Mouse (Mus musculus) lung, postnatal 0 days (tissue): Measurements from ENCODE around the gene Prkag2. TPM values are rescaled to one million over a fixed set of nuclear protein-coding genes. Genes with fewer than 3 reads are reported as not detected.
A peak's percentile ranks its signal among the peaks of the same experiment; 100 is the strongest.

Experiments used
- ATAC-seq: fragments of 200-750 bp; cut with Nextera tagmentation; 2 replicates; pipeline ENCODE4 v1.8.0; 2017; ENCODE audit warnings: moderate library complexity
- DNase-seq: peaks from one replicate; pipeline ENCODE4 v3.0.0-alpha.2; 2016; ENCODE audit warnings: low spot score
- H3K27ac ChIP-seq: fragments of 300-500 bp; sonication (generic); 2 replicates; pipeline ENCODE4 v1.5.1; 2014; ENCODE audit warnings: antibody characterized with exemption, mild to moderate bottlenecking, low read length, mixed read lengths
- H3K27me3 ChIP-seq: fragments of 300-500 bp; sonication (generic); replicated peaks from 2 replicates; pipeline ENCODE4 v1.6.1; 2014; ENCODE audit warnings: low read length, mixed read lengths; ENCODE audit not compliant: insufficient read depth
- H3K36me3 ChIP-seq: fragments of 300-500 bp; sonication (generic); 2 replicates; pipeline ENCODE4 v1.6.1; 2014; ENCODE audit warnings: low read length, mixed read lengths; ENCODE audit not compliant: insufficient read depth
- H3K4me1 ChIP-seq: fragments of 300-500 bp; sonication (generic); 2 replicates; pipeline ENCODE4 v1.6.1; 2014; ENCODE audit warnings: antibody characterized with exemption, low read depth, low read length, mixed read lengths; ENCODE audit not compliant: insufficient read depth
- H3K4me2 ChIP-seq: fragments of 300-500 bp; sonication (generic); replicated peaks from 2 replicates; pipeline ENCODE4 v1.6.1; 2014; ENCODE audit warnings: low read depth, mild to moderate bottlenecking, low read length, moderate library complexity, mixed read lengths
- H3K4me3 ChIP-seq: fragments of 300-500 bp; sonication (generic); 2 replicates; pipeline ENCODE4 v1.5.1; 2014; ENCODE audit warnings: low read depth, low read length
- H3K9ac ChIP-seq: fragments of 300-500 bp; sonication (generic); replicated peaks from 2 replicates; pipeline ENCODE4 v1.6.1; 2014; ENCODE audit warnings: low read depth, mild to moderate bottlenecking
- H3K9me3 ChIP-seq: fragments of 300-500 bp; sonication (generic); 2 replicates; pipeline ENCODE4 v1.6.1; 2016; ENCODE audit warnings: low read length, mixed read lengths
- CTCF ChIP-seq: IDR thresholded peaks from 2 replicates; pipeline ENCODE4 v1.5.1; 2016; ENCODE audit warnings: antibody characterized with exemption, mild to moderate bottlenecking
- EP300 ChIP-seq: IDR thresholded peaks from 2 replicates; pipeline ENCODE4 v1.6.1; 2016; ENCODE audit warnings: antibody characterized with exemption, mild to moderate bottlenecking, control low read depth
- whole genome bisulfite sequencing: fragments of 180-500 bp; shearing (Covaris S2); extraction: QIAGEN DNeasy Blood & Tissue Kit; methylation state at CpG from one replicate; pipeline ENCODE4 v1.1.7; 2014; 5-methylcytosine and 5-hydroxymethylcytosine counted together
- polyA plus RNA-seq: library from polyadenylated mRNA; unstranded; fragments of >200 nt; fragmentation: Nextera tagmentation; extraction: Ambion mirVana; gene quantifications from 2 replicates; pipeline ENCODE4 v1.2.1, GENCODE M21; 2015

Prkag2 gene
- polyA plus RNA-seq, 1 experiment from 2014 or later = 16.2 TPM

GRCm38 (mm10) chr5:24894814-24895213, 205.6 kb downstream of the Prkag2 start:
- Histone ChIP-seq H3K9me3 (no peaks in the 10 kb centered on the region), H3K9ac (no peak overlapping the region), H3K27me3 (no peaks in the 10 kb centered on the region), H3K36me3 (no peaks in the 10 kb centered on the region), H3K27ac (no peak overlapping the region), H3K4me2 (no peak overlapping the region), H3K4me1 (no peaks in the 10 kb centered on the region), H3K4me3 (no peak overlapping the region)
- DNase-seq (peak; percentile 19), ATAC-seq (no peak)
- no peak for TF ChIP-seq CTCF
- no peak for TF ChIP-seq EP300
- WGBS = 67% methylated on average over 1 of the region's 1 CpGs

- ATAC-seq (no peak), DNase-seq (no peak)
- Histone ChIP-seq H3K4me2 (no peak overlapping the region), H3K36me3 (no peaks in the 10 kb centered on the region), H3K27me3 (no peaks in the 10 kb centered on the region), H3K4me1 (no peaks in the 10 kb centered on the region), H3K27ac (no peak overlapping the region), H3K9me3 (no peaks in the 10 kb centered on the region), H3K4me3 (no peak overlapping the region), H3K9ac (no peak overlapping the region)
- TF ChIP-seq CTCF = no peak
- TF ChIP-seq EP300 = no peak
- WGBS = 80% methylated on average over 11 of the region's 11 CpGs
Measured at GRCm38 (mm10) chr5:24892461-24892860, 208.0 kb downstream of the Prkag2 start.

GRCm38 (mm10) chr5:24889860-24890259, 210.6 kb downstream of the Prkag2 start:
- Histone ChIP-seq H3K36me3 (no peaks in the 10 kb centered on the region), H3K27ac (no peak overlapping the region), H3K9ac (no peak overlapping the region), H3K4me2 (no peak overlapping the region), H3K9me3 (no peaks in the 10 kb centered on the region), H3K4me3 (no peak overlapping the region), H3K4me1 (no peaks in the 10 kb centered on the region), H3K27me3 (no peaks in the 10 kb centered on the region)
- no peak for TF ChIP-seq CTCF
- no peak for TF ChIP-seq EP300
- ATAC-seq (0 out of 2 replicates have a peak, but pooled peaks have one; percentile 43), DNase-seq (no peak)
- WGBS = 47% methylated on average over 9 of the region's 9 CpGs

- Histone ChIP-seq H3K4me3 (no peak overlapping the region), H3K27ac (no peak overlapping the region), H3K4me1 (no peaks in the 10 kb centered on the region), H3K36me3 (no peaks in the 10 kb centered on the region), H3K9me3 (no peaks in the 10 kb centered on the region), H3K9ac (no peak overlapping the region), H3K27me3 (no peaks in the 10 kb centered on the region), H3K4me2 (no peak overlapping the region)
- ATAC-seq (no peak), DNase-seq (no peak)
- TF ChIP-seq CTCF (no peak), EP300 (no peak)
- 72% methylated on average over 11 of the region's 11 CpGs for WGBS
Measured at GRCm38 (mm10) chr5:24888874-24889591, 211.4 kb downstream of the Prkag2 start.

- TF ChIP-seq EP300 = no peak
- no peak for TF ChIP-seq CTCF
- no peak for DNase-seq
- no peaks in the 10 kb centered on the region for H3K4me1 ChIP-seq
- no peak for ATAC-seq
- no peak overlapping the region for H3K4me2 ChIP-seq
- H3K9me3 ChIP-seq = no peaks in the 10 kb centered on the region
- 87% methylated on average over 8 of the region's 8 CpGs for WGBS
- H3K4me3 ChIP-seq = no peak overlapping the region
- H3K9ac ChIP-seq = no peak overlapping the region
- H3K36me3 ChIP-seq = no peaks in the 10 kb centered on the region
- H3K27ac ChIP-seq = no peak overlapping the region
- H3K27me3 ChIP-seq = no peaks in the 10 kb centered on the region
Measured at GRCm38 (mm10) chr5:24887271-24887670, 213.2 kb downstream of the Prkag2 start.

- H3K9ac ChIP-seq = no peak overlapping the region
Measured at GRCm38 (mm10) chr5:24878713-24879112, 221.7 kb downstream of the Prkag2 start.

More at GRCm38 (mm10) chr5:24878713-24879112, 221.7 kb downstream of the Prkag2 start:
- H3K4me2 ChIP-seq = no peak overlapping the region
- no peak for ATAC-seq
- no peaks in the 10 kb centered on the region for H3K9me3 ChIP-seq
- DNase-seq = no peak
- H3K4me3 ChIP-seq = no peak overlapping the region
- H3K27me3 ChIP-seq = no peaks in the 10 kb centered on the region
- 46% methylated on average over 4 of the region's 4 CpGs for WGBS
- no peaks in the 10 kb centered on the region for H3K36me3 ChIP-seq
- no peaks in the 10 kb centered on the region for H3K4me1 ChIP-seq
- no peak overlapping the region for H3K27ac ChIP-seq
- TF ChIP-seq EP300 = no peak
- no peak for TF ChIP-seq CTCF
